Mouse (Mus musculus) megakaryocyte, embryonic 14.5 days (primary cell): ENCODE data around the gene Dagla. TPM values are rescaled to one million over a fixed set of nuclear protein-coding genes. Genes with fewer than 3 reads are reported as not detected.

ENCODE experiments used
- H3K27me3 ChIP-seq: replicated peaks from 2 replicates; pipeline ENCODE3; 2012; ENCODE audit warnings: inconsistent platforms
- H3K36me3 ChIP-seq: replicated peaks from 2 replicates; pipeline ENCODE3; 2012; ENCODE audit warnings: low read length, inconsistent platforms, mixed read lengths
- H3K4me1 ChIP-seq: 2 replicates; pipeline ENCODE4 v1.6.1; 2012; ENCODE audit warnings: inconsistent platforms
- H3K4me3 ChIP-seq: replicated peaks from 2 replicates; pipeline ENCODE3; 2012; ENCODE audit warnings: moderate library complexity, mild to moderate bottlenecking, inconsistent platforms
- H3K9me3 ChIP-seq: 2 replicates; pipeline ENCODE4 v1.6.1; 2012; ENCODE audit warnings: inconsistent platforms
- FLI1 ChIP-seq: IDR thresholded peaks from 2 replicates; pipeline ENCODE4 v1.6.1; 2012; ENCODE audit warnings: low read length, inconsistent platforms, mixed read lengths
- GATA1 ChIP-seq: IDR thresholded peaks from 3 replicates; pipeline ENCODE4 v1.6.1; 2012; ENCODE audit warnings: mixed read lengths, low read length, inconsistent platforms, borderline replicate concordance
- polyA plus RNA-seq: library from polyadenylated mRNA; stranded (reverse); fragments of >175 nt; gene quantifications from 2 replicates; pipeline ENCODE4 v1.2.3, GENCODE M21; 2012; ENCODE audit warnings: low replicate concordance; ENCODE audit not compliant: insufficient read depth

The Dagla gene
- polyA plus RNA-seq, 1 experiment, result 1.1 TPM

GRCm38 (mm10) chr19:10247165-10247564 is 57.5 kb downstream of the Dagla start:
- no peak overlapping the region for H3K4me3 ChIP-seq
- TF ChIP-seq FLI1 (no peak), GATA1 (no peak)
- no peaks in the 10 kb centered on the region for H3K9me3 ChIP-seq
- no peaks in the 10 kb centered on the region for H3K36me3 ChIP-seq
- H3K27me3 ChIP-seq, result peaks cover 94% of the 10 kb centered on the region
- peaks cover 9% of the 10 kb centered on the region for H3K4me1 ChIP-seq

- peaks cover 91% of the 10 kb centered on the region for H3K27me3 ChIP-seq
Measured at GRCm38 (mm10) chr19:10244183-10244582, 60.5 kb downstream of the Dagla start.

DNA sequence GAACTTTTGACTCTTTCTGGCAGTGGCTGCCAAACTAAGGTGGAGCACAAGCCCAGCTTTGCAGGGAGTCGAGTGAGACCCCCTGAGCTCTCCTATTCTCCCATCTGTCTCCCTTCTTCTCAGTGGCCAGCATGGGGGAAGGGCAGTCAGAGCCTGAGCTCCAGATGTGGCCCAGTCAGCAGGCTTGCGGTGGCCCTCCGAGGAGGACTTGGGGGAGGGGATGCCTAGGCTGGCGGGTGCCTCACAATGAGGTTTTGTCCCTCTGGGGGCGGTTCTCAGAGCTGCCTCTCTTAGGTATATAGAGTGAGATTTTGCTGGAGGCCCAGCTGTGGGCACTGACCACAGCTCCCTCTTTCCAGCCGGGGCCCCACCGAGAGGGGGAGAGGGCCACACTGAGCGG is 61.8 kb downstream of the Dagla start:
- H3K4me1 ChIP-seq, result peaks cover 32% of the 10 kb centered on the region
- H3K27me3 ChIP-seq, result peaks cover 92% of the 10 kb centered on the region
- TF ChIP-seq GATA1 (no peak), FLI1 (no peak)

More at GRCm38 (mm10) chr19:10244183-10244582, 60.5 kb downstream of the Dagla start:
- H3K4me1 ChIP-seq, result peaks cover 23% of the 10 kb centered on the region
- TF ChIP-seq GATA1 (no peak), FLI1 (no peak)
- H3K9me3 ChIP-seq, result no peaks in the 10 kb centered on the region
- H3K4me3 ChIP-seq, result no peak overlapping the region
- no peaks in the 10 kb centered on the region for H3K36me3 ChIP-seq

GRCm38 (mm10) chr19:10240654-10241305 is 63.9 kb downstream of the Dagla start, which contains the start of gene Myrf:
TSS of gene Myrf (minus strand) at chr19:10240748.
- Histone ChIP-seq H3K4me3 (peak within 1 kb of the TSS; percentile 90), H3K27me3 (peaks cover 93% of the 10 kb centered on the region), H3K9me3 (no peaks in the 10 kb centered on the region), H3K36me3 (no peaks in the 10 kb centered on the region), H3K4me1 (peaks cover 23% of the 10 kb centered on the region)
- TF ChIP-seq GATA1 (no peak), FLI1 (no peak)

More for the DNA sequence above, 61.8 kb downstream of the Dagla start:
- no peaks in the 10 kb centered on the region for H3K36me3 ChIP-seq
- no peaks in the 10 kb centered on the region for H3K9me3 ChIP-seq
- no peak overlapping the region for H3K4me3 ChIP-seq

GRCm38 (mm10) chr19:10239975-10240653 is 64.6 kb downstream of the Dagla start:
- TF ChIP-seq FLI1 (no peak), GATA1 (no peak)
- Histone ChIP-seq H3K36me3 (no peaks in the 10 kb centered on the region), H3K9me3 (no peaks in the 10 kb centered on the region), H3K4me1 (peaks cover 23% of the 10 kb centered on the region), H3K27me3 (peaks cover 93% of the 10 kb centered on the region), H3K4me3 (peak overlapping the region; percentile 90)

DNA sequence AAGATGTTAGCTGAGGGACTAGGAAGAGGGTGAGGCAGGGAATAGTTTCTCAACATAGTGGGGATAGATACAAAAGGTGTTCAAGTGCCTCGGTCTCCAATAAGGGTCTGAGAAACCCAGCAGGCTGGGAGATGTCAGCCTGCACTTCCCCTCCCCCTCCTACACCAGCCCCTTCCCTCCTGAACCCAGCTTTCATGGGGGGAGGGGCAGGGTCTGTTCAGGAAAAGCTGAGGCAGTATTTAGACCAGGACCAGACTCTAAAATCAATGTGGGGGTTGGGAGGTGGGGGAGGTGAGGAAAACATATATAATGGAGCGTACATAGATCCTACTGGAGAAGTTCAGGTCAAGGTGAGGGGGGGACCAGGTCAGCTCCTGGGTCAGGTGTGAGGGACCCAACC is 65.3 kb downstream of the Dagla start:
- Histone ChIP-seq H3K4me3 (no peak overlapping the region), H3K9me3 (no peaks in the 10 kb centered on the region), H3K27me3 (peaks cover 94% of the 10 kb centered on the region), H3K36me3 (no peaks in the 10 kb centered on the region), H3K4me1 (peaks cover 23% of the 10 kb centered on the region)
- TF ChIP-seq GATA1 (no peak), FLI1 (no peak)

DNA sequence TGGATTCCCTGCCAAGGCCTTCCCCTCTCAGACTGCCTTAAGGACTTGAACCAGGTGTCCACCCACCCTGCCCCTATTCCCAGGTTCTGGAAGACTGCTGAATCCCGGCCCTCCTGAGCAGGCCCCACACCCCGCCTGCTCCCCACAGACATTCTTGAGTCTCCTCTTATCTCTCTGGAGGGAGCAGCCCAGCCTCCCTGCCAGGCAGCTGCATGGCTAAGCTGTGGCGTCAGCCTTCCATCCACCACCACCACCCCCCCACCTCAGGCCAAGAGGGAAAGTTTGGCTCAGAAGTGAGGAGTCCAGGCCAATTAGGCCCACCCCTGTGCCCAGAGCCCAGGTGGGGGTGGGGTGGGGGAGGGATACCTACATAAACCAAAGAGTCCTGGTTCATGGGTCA is 66.2 kb downstream of the Dagla start:
- Histone ChIP-seq H3K36me3 (no peaks in the 10 kb centered on the region), H3K4me3 (no peak overlapping the region), H3K4me1 (peaks cover 23% of the 10 kb centered on the region), H3K9me3 (no peaks in the 10 kb centered on the region), H3K27me3 (peaks cover 94% of the 10 kb centered on the region)
- no peak for TF ChIP-seq GATA1
- no peak for TF ChIP-seq FLI1

DNA sequence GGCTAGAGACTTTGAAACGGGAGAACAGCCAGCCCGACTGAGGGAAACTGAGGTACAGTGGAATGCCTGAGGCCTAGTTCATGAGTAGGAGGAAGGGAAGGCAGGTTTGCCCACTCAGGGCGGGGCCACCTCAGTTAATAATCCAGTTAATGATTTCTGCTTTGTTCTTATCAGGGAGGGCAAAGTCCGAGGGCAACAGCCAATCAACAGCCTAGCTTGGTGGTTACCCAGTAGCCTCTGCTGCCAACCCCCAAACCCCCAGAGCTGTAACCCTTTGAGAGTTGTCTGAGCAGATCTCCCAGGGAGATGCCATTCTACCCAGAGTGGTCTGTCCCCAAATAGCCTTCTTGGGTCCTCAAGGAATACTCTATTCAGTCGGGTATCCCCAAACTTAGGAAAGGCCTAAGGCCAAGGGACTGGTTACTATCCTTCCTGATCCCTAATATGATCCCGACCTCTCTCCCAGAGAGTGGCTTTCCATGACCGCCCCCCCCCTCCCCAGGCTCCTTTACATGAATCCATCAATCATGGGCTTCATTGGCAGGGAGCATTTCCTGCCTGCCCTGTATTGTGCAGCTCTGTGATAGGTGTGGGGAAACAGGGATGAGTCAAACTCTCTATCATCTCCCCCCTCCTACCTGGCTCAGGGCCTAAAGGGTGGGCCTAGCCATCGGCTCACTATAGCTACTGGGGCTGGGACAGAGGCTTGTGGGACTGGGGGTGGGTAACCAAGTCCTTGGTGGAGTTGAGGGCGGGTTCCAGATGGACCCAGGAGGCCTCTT is 68.7 kb downstream of the Dagla start:
- TF ChIP-seq FLI1 (no peak), GATA1 (no peak)
- H3K4me3 ChIP-seq, result no peak overlapping the region
- peaks cover 35% of the 10 kb centered on the region for H3K4me1 ChIP-seq
- H3K36me3 ChIP-seq, result no peaks in the 10 kb centered on the region
- no peaks in the 10 kb centered on the region for H3K9me3 ChIP-seq
- H3K27me3 ChIP-seq, result peaks cover 98% of the 10 kb centered on the region

- Histone ChIP-seq H3K9me3 (no peaks in the 10 kb centered on the region), H3K27me3 (peaks cover 98% of the 10 kb centered on the region), H3K4me1 (peaks cover 12% of the 10 kb centered on the region), H3K4me3 (no peak overlapping the region), H3K36me3 (no peaks in the 10 kb centered on the region)
- no peak for TF ChIP-seq FLI1
- no peak for TF ChIP-seq GATA1
Measured at GRCm38 (mm10) chr19:10232327-10233017, 72.2 kb downstream of the Dagla start.

- TF ChIP-seq GATA1 (no peak), FLI1 (no peak)
- Histone ChIP-seq H3K27me3 (peaks cover 99% of the 10 kb centered on the region), H3K4me1 (peaks cover 12% of the 10 kb centered on the region), H3K9me3 (no peaks in the 10 kb centered on the region), H3K4me3 (no peak overlapping the region), H3K36me3 (no peaks in the 10 kb centered on the region)
Measured at GRCm38 (mm10) chr19:10231871-10232270, 72.8 kb downstream of the Dagla start.
